Mouse (Mus musculus) telencephalon, adult 2 months (tissue): ENCODE measurements around the gene Olfr1350.
A peak's percentile ranks its signal among the peaks of the same experiment; 100 is the strongest.
"Not testable (repeated sequence)": the region's sequence is repeated elsewhere in the genome, so short reads cannot be mapped to it uniquely, and the experiment has no call there.

Source experiments
- DNase-seq: peaks from one replicate; pipeline ENCODE4 v3.0.0-alpha.2; 2011; ENCODE audit warnings: low read depth, low spot score

The Olfr1350 gene

DNA sequence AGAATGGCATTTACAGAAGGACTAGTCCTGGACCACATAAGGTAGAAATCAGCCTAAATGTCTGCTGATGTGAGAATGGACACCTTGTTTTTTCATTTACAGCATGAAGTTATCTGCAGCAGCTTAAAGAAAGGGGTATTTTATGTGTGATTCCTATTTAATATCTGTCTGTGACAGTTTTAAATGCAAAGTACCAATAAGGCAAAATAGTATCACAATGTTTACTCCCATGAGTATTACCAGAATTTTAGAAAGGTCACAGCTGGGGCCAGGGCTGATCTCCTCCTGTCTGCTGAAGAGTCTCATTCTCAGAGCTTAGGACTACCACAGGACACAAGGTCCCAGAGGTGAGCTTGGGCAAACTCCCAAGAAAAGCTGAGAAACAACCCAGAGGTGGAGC is at the start of gene Olfr1350:
Gene Olfr1350, plus strand, starts transcription at position 301 of the 400 bp plus-strand sequence.
- no peak for DNase-seq

DNA sequence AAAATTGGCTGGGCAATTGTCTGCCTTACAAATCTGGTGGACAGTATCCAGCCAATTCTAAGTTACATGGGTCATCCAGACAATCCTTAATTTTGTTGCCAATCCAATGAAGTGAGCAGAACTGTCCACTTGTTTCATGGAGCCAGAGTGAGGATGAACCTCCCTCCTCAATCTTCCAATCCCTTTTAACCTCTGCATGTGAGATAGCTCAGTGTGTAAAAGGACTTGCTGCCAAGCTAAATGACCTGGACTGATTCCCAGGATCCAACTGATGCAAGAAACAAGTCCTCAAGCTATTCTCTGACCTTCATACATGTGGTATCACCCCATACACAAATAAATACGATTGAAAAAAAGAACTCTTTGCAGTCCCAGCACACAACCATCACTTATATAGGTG is 43.0 kb upstream of the Olfr1350 start:
- DNase-seq, result no peak

DNA sequence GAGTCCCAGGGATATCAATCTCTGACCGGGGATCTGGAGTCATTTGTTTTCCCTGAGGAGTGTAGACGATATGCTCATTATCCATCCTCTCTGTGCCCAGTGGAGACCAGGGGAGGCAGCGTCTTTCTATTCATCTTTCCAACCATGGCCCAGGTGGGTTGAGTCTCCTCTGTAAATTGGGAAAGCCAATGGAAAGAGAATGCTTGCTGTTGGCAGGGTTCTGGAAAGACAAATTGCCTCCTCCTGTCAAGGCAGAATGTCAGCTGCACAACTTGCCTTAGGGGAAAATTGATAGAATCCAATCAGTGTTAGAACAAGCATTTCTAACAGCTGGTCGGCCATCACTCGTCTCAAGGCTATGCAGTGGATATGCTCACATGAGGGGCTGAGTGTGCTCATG is 41.8 kb upstream of the Olfr1350 start, which contains the start of gene Olfr1349:
Gene Olfr1349, minus strand, starts transcription at position 101 of the 400 bp plus-strand sequence.
- no peak for DNase-seq

DNA sequence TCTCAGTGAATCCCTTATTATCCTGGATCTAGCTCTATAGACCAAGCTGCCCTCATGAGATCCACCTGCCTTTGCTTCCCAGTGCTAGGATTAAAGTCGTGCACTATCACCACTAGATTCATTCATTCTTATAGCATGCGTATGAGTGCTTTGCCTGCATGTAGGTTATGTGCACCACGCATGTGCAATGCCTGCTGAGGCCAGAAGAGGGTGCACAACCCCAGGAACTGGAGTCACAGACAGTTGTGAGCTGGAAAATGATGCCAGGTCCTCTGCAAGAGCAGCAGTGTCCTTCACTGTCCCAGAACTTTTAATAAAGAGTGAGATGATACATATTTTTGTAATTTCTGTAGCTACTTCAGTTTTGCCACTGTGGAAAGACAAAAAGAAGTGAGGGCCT is 39.6 kb upstream of the Olfr1350 start:
- no peak for DNase-seq

DNA sequence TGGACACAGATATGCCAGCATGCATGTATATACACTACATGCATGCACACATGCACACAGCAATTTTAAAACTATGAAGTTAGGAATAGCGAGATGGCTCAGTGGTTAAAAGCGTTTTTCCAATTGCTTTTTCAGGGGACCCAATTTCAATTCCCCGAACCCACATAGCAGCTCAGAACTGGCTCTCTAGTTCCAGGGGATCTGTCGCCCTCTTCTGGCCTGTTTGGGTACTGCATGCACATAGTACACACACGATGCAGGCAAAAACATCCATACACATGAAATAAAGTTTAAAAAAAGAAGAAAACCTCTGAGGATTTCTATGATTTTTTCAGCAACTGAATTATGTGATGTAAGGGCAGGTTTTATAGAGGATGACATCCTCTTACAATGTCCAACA is 38.5 kb upstream of the Olfr1350 start:
- no peak for DNase-seq

DNA sequence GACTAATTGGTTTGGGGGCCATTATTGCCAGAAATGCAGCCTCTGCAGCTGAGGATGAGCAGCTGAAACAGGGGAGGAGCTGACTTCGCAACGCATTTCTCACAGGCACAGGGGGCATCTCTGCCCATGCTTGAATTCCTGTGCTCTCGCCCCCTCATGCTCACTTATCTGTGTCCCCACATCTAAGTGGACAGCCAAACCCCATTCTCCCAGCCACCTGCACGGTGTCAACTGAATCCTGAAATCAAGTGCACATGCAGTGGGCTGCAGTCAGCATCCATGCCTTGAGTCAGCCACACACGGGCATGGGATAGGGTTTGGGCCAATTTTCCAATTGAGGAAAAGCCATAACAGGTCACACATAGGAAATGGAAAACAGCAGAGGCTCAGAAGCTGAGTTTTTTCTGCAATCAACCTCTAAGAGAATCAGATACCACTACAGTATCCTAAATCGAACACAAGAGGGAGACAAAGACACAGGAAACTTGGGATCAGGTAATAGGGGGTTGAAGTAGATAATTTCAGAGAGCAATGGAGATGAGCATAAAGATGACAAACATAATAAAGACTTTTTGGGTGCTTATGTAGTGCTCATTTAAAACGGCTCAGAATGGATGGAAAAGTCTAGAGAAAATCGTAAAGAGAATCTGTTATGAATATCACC is 21.6 kb downstream of the Olfr1350 start:
- DNase-seq, result peak; percentile 15

DNA sequence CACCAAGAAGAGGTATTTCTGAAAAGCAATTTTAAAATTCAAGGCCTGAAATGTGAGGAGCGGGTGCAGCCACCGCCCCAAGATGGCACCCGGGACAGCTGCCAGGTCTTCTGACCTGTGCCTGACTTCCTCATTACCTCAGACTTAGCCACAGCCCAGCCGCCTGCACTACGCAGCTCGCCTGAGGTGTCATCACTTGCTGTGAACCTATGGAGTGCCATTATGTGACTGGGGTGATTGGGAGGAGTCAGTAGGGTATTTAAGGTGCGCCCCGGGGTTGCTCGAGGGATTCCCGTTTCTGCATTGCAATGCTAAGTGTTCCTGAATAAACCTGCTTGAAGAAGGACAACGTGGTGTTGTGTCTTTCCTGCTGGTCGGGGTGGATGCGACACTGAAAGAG is 24.1 kb downstream of the Olfr1350 start:
- DNase-seq, result not testable (repeated sequence)

DNA sequence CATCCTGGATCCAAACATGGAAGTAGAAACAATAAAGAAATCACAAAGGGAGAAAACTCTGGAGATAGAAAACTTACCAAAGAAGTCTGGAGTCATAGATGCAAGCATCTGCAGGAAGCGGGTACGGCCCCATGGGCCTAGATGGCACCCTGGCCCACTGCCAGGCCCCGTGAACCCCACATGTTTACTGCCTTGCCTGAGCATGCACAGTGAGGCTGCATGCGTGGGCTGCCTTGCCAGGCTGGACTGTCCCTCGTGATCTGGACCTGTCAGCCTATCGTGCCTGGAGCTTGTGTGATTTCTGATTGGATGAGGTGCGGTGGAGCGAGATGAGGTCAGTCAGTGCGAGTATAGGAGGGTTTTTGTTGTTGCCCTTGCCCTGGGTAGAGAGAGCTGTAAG is 38.7 kb downstream of the Olfr1350 start:
- no peak for DNase-seq
